In genomic region chr15:27665392-27665911, GRCm38 (mm10) we compare ENCODE assay signal across 9 mouse cellular contexts. TPM values are rescaled to one million over a fixed set of nuclear protein-coding genes. Genes with fewer than 3 reads are reported as not detected.
A peak's percentile ranks its signal among the peaks of the same experiment; 100 is the strongest.
DNase-seq lines count a peak whose midpoint lies in the region; ATAC-seq and TF ChIP-seq lines count a peak whose summit lies in the region.
"Had no signal": no experiment of that assay in that cellular context is flagged by ENCODE, and none has a peak within 500 bp of the region (broad histone marks: within the 10 kb centered on the region; RNA-seq: fewer than 3 reads in every experiment).

No protein-coding gene starts in this region.

- no peaks in the 10 kb centered on the region for H3K27me3 ChIP-seq in embryonic facial prominence, embryonic 10.5 days (replicated peaks; ENCODE audit: low read depth, poor library complexity, severe bottlenecking)
- no peaks in the 10 kb centered on the region for H3K27me3 ChIP-seq in hindbrain, postnatal 0 days (ENCODE audit: insufficient read depth, low read length)
- H3K27me3 ChIP-seq: Patski had no signal

- H3K4me3 ChIP-seq in layer of hippocampus, adult 2 months: peak overlapping the region; percentile 17; the same call in 1 of the 2 replicates
- H3K4me3 ChIP-seq in bone marrow, adult 2 months (replicated peaks; ENCODE audit: control insufficient read depth, low read depth, low read length): no peak overlapping the region
- no peak overlapping the region for H3K4me3 ChIP-seq in embryonic facial prominence, embryonic 10.5 days
- H3K4me3 ChIP-seq in hindbrain, postnatal 0 days (ENCODE audit: low read length): peak overlapping the region; percentile 19
- H3K4me3 ChIP-seq in macrophage (ENCODE audit: inconsistent target): no peak overlapping the region

- no peaks in the 10 kb centered on the region for H3K36me3 ChIP-seq in embryonic facial prominence, embryonic 10.5 days (replicated peaks)
- no peaks in the 10 kb centered on the region for H3K36me3 ChIP-seq in hindbrain, postnatal 0 days (ENCODE audit: insufficient read depth, low read length)
- H3K36me3 ChIP-seq in macrophage (ENCODE audit: inconsistent target): peaks cover 12% of the 10 kb centered on the region

- H3K4me2 ChIP-seq in hindbrain, postnatal 0 days (ENCODE audit: low read depth, low read length): peak overlapping the region; percentile 54

- peak; percentile 83 for ATAC-seq in hindbrain, postnatal 0 days
- ATAC-seq in erythroid progenitor cell, adult 5-6 weeks (replicated peaks; ENCODE audit: low FRiP score, poor library complexity, severe bottlenecking): no peak
- ATAC-seq: Patski had no signal

- DNase-seq in layer of hippocampus, adult 2 months (ENCODE audit: low spot score in 2 of 2): no peak
- DNase-seq in layer of hippocampus, adult 8-10 months (ENCODE audit: low spot score in 2 of 2): no peak
- DNase-seq in embryonic facial prominence, embryonic 10.5 days (ENCODE audit: low spot score): peak; percentile 25
- DNase-seq in hindbrain, postnatal 0 days (ENCODE audit: low spot score): peak; percentile 86
- DNase-seq in thymus, postnatal 0 days (ENCODE audit: low spot score): no peak

- TF ChIP-seq CTCF in layer of hippocampus, adult 2 months (conservative IDR thresholded peaks at IDR 0.05): no peak
- no peak for TF ChIP-seq CTCF in bone marrow, adult 2 months (IDR thresholded peaks at IDR 0.05; ENCODE audit: control insufficient read depth, insufficient read depth, low read length)
- TF ChIP-seq CTCF in hindbrain, postnatal 0 days (IDR thresholded peaks at IDR 0.05; ENCODE audit: low read depth): no peak

- TF ChIP-seq POLR2A in bone marrow, adult 2 months (IDR thresholded peaks at IDR 0.05; ENCODE audit: borderline replicate concordance, control insufficient read depth, low read depth, low read length): no peak

- 0 out of 2 replicates have a peak overlapping the region, but pooled peaks have one; percentile 25 for H3K9ac ChIP-seq in hindbrain, postnatal 0 days (replicated peaks; ENCODE audit: low read length)

- no peaks in the 10 kb centered on the region for H3K9me3 ChIP-seq in embryonic facial prominence, embryonic 10.5 days
- no peaks in the 10 kb centered on the region for H3K9me3 ChIP-seq in hindbrain, postnatal 0 days (ENCODE audit: low read length)

- peak overlapping the region; percentile 64 for H3K27ac ChIP-seq in layer of hippocampus, adult 2 months
- peak overlapping the region; percentile 9; the same call in 1 of the 2 replicates for H3K27ac ChIP-seq in bone marrow, adult 2 months (ENCODE audit: control insufficient read depth, insufficient read depth, low read depth, low read length, poor library complexity)
- no peak overlapping the region for H3K27ac ChIP-seq in embryonic facial prominence, embryonic 10.5 days (replicated peaks)
- H3K27ac ChIP-seq in hindbrain, postnatal 0 days: no peak overlapping the region
- peak overlapping the region; percentile 93 for H3K27ac ChIP-seq in macrophage

- peaks cover 77% of the 10 kb centered on the region for H3K79me2 ChIP-seq in macrophage (ENCODE audit: inconsistent target)

- 30% methylated on average over 21 of the region's 21 CpGs for WGBS in bone marrow, adult 2 months
- 65% methylated on average over 21 of the region's 21 CpGs for WGBS in embryonic facial prominence, embryonic 10.5 days
- WGBS in hindbrain, postnatal 0 days: 25% methylated on average over 21 of the region's 21 CpGs
- 24% methylated on average over 19 of the region's 21 CpGs for WGBS in macrophage (ENCODE audit: missing documents)

- peaks cover 9% of the 10 kb centered on the region; the same call in 1 of the 2 replicates for H3K4me1 ChIP-seq in bone marrow, adult 2 months (ENCODE audit: control insufficient read depth, insufficient read depth, low read length)
- peaks cover 5% of the 10 kb centered on the region for H3K4me1 ChIP-seq in embryonic facial prominence, embryonic 10.5 days
- H3K4me1 ChIP-seq in hindbrain, postnatal 0 days (ENCODE audit: insufficient read depth, low read length): no peaks in the 10 kb centered on the region

RNA-seq across cellular contexts. Expression of gene Otulinl, which starts 15.9 kb away (rescaled TPM):
- total RNA-seq in layer of hippocampus, adult 2 months (2021): 10 to 100 TPM; 27.6 to 31.8 TPM
- 10 to 100 TPM; 25.3 to 35.0 (median 33.1) TPM for total RNA-seq in layer of hippocampus, adult 8-10 months (2022)
- 6.6 and 12.2 TPM in 2 replicates for polyA plus RNA-seq in bone marrow, adult 2 months (2011; ENCODE audit: insufficient read depth, insufficient read length, low replicate concordance, missing spikeins)
- polyA plus RNA-seq in embryonic facial prominence, embryonic 10.5 days (2016; fragmentation: Nextera tagmentation; extraction: Ambion mirVana): 6.8 and 7.9 TPM in 2 replicates
- 5.5 and 11.0 TPM in 2 replicates for total RNA-seq in hindbrain, postnatal 0 days (2014; rRNA removed)
- polyA plus RNA-seq in hindbrain, postnatal 0 days (2015; fragmentation: Nextera tagmentation; extraction: Ambion mirVana): 13.1 and 18.4 TPM in 2 replicates
- total RNA-seq in macrophage (2018; cell fraction: chromatin; rRNA removed): 100 to 1,000 TPM in 8 of 26 experiments, 10 to 100 TPM in 18; 19.8 to 170 (median 74.5) TPM
- total RNA-seq in macrophage (2018; cell fraction: cytosol; rRNA removed): 100 to 1,000 TPM in 9 of 26 experiments, 10 to 100 TPM in 17; 38.0 to 139 (median 90.4) TPM
- total RNA-seq in macrophage (2018; cell fraction: nucleus; rRNA removed): 100 to 1,000 TPM in 12 of 26 experiments, 10 to 100 TPM in 14; 31.4 to 206 (median 98.5) TPM
- polyA plus RNA-seq in macrophage (2018): 61.1 to 168 TPM (median 87.5 TPM) in 3 replicates
- total RNA-seq in erythroid progenitor cell, adult 5-6 weeks (2015; ENCODE audit: low replicate concordance): 9.2 and 36.0 TPM in 2 replicates
- total RNA-seq in erythroid progenitor cell, adult 5-6 weeks (2017; ENCODE audit: low replicate concordance): 2.2 and 8.5 TPM in 2 replicates
- polyA plus RNA-seq in thymus, postnatal 0 days (2015; fragmentation: Nextera tagmentation; extraction: Ambion mirVana): 75.9 and 97.4 TPM in 2 replicates

RNA-seq across cellular contexts. Expression of gene Otulin, which starts 35.0 kb away (rescaled TPM):
- 10 to 100 TPM; 19.4 to 23.1 TPM for total RNA-seq in layer of hippocampus, adult 2 months (2021)
- 10 to 100 TPM; 18.4 to 25.5 (median 21.9) TPM for total RNA-seq in layer of hippocampus, adult 8-10 months (2022)
- polyA plus RNA-seq in bone marrow, adult 2 months (2011; ENCODE audit: insufficient read depth, insufficient read length, low replicate concordance, missing spikeins): 31.4 and 40.7 TPM in 2 replicates
- 26.4 and 27.7 TPM in 2 replicates for polyA plus RNA-seq in embryonic facial prominence, embryonic 10.5 days (2016; fragmentation: Nextera tagmentation; extraction: Ambion mirVana)
- 15.9 and 16.5 TPM in 2 replicates for total RNA-seq in hindbrain, postnatal 0 days (2014; rRNA removed)
- 25.4 and 26.3 TPM in 2 replicates for polyA plus RNA-seq in hindbrain, postnatal 0 days (2015; fragmentation: Nextera tagmentation; extraction: Ambion mirVana)
- 100 to 1,000 TPM in 2 of 26 experiments, 10 to 100 TPM in 24; 33.5 to 108 (median 60.6) TPM for total RNA-seq in macrophage (2018; cell fraction: chromatin; rRNA removed)
- 10 to 100 TPM; 41.1 to 67.8 (median 52.0) TPM for total RNA-seq in macrophage (2018; cell fraction: cytosol; rRNA removed)
- total RNA-seq in macrophage (2018; cell fraction: nucleus; rRNA removed): 100 to 1,000 TPM in 3 of 26 experiments, 10 to 100 TPM in 23; 40.5 to 114 (median 67.3) TPM
- 43.1 to 52.3 TPM (median 48.8 TPM) in 3 replicates for polyA plus RNA-seq in macrophage (2018)
- 22.0 and 24.7 TPM in 2 replicates for total RNA-seq in erythroid progenitor cell, adult 5-6 weeks (2015; ENCODE audit: low replicate concordance)
- 15.7 and 21.9 TPM in 2 replicates for total RNA-seq in erythroid progenitor cell, adult 5-6 weeks (2017; ENCODE audit: low replicate concordance)
- 50.3 and 53.0 TPM in 2 replicates for polyA plus RNA-seq in thymus, postnatal 0 days (2015; fragmentation: Nextera tagmentation; extraction: Ambion mirVana)

Comparison
In these comparisons a context has a peak if more than half of its experiments do, and no peak if none do; other contexts are left out.
1. DNase-seq: peak in embryonic facial prominence, embryonic 10.5 days (single experiment) and hindbrain, postnatal 0 days (single experiment); none in layer of hippocampus, adult 2 months (0 of 2), layer of hippocampus, adult 8-10 months (0 of 2) and thymus, postnatal 0 days (single experiment).
2. H3K27ac ChIP-seq: peak in layer of hippocampus, adult 2 months (single experiment), bone marrow, adult 2 months (single experiment) and macrophage (single experiment); none in embryonic facial prominence, embryonic 10.5 days (single experiment) and hindbrain, postnatal 0 days (single experiment).
3. H3K4me3 ChIP-seq: peak in layer of hippocampus, adult 2 months (single experiment) and hindbrain, postnatal 0 days (single experiment); none in bone marrow, adult 2 months (single experiment), embryonic facial prominence, embryonic 10.5 days (single experiment) and macrophage (single experiment).